Mouse (Mus musculus) ES-Bruce4 (cell line): ENCODE data around the gene Gps2. TPM values are rescaled to one million over a fixed set of nuclear protein-coding genes. Genes with fewer than 3 reads are reported as not detected.

ENCODE experiments used
- H3K27ac ChIP-seq: 2 replicates; pipeline ENCODE4 v1.5.1; 2012; ENCODE audit warnings: low read length, inconsistent platforms; ENCODE audit not compliant: insufficient read depth
- H3K27me3 ChIP-seq: 2 replicates; pipeline ENCODE4 v1.6.1; 2012; ENCODE audit warnings: mild to moderate bottlenecking, low read length, inconsistent platforms; ENCODE audit not compliant: control insufficient read depth, poor library complexity, insufficient read depth, severe bottlenecking
- H3K36me3 ChIP-seq: 2 replicates; pipeline ENCODE4 v1.6.1; 2012; ENCODE audit warnings: inconsistent platforms, mild to moderate bottlenecking, low read length, moderate library complexity; ENCODE audit not compliant: control insufficient read depth, poor library complexity, insufficient read depth, severe bottlenecking
- H3K4me1 ChIP-seq: one replicate; pipeline ENCODE4 v1.8.1; 2011; ENCODE audit warnings: low read length; ENCODE audit not compliant: control insufficient read depth, insufficient read depth
- H3K4me3 ChIP-seq: 2 replicates; pipeline ENCODE4 v1.5.1; 2011; ENCODE audit warnings: low read depth, mild to moderate bottlenecking, low read length
- H3K9ac ChIP-seq: 2 replicates; pipeline ENCODE4 v1.6.1; 2012; ENCODE audit warnings: low read depth, mild to moderate bottlenecking, inconsistent platforms; ENCODE audit not compliant: poor library complexity, severe bottlenecking
- H3K9me3 ChIP-seq: replicated peaks from 2 replicates; pipeline ENCODE4 v1.6.1; 2012; ENCODE audit warnings: mild to moderate bottlenecking, low read length, inconsistent platforms; ENCODE audit not compliant: control insufficient read depth, poor library complexity, insufficient read depth, severe bottlenecking
- CTCF ChIP-seq: IDR thresholded peaks from one replicate; pipeline ENCODE4 v1.8.1; 2011; ENCODE audit warnings: low read depth, low read length
- EP300 ChIP-seq: IDR thresholded peaks from 2 replicates; pipeline ENCODE4 v1.6.1; 2011; ENCODE audit warnings: low read depth, low read length; ENCODE audit not compliant: insufficient read depth
- POLR2A ChIP-seq: IDR thresholded peaks from one replicate; pipeline ENCODE4 v1.8.1; 2011; ENCODE audit warnings: low read length; ENCODE audit not compliant: insufficient read depth
- polyA plus RNA-seq: library from polyadenylated mRNA; stranded (reverse); fragments of >200 nt; gene quantifications from 2 replicates; pipeline ENCODE4 v1.2.4, GENCODE M21; 2011; ENCODE audit warnings: low read depth; ENCODE audit not compliant: missing spikeins, insufficient read depth, insufficient read length

Gene Gps2
- polyA plus RNA-seq, 1 experiment, result 24.4 TPM

GRCm38 (mm10) chr11:69908645-69909044 is 5.0 kb upstream of the Gps2 start:
- Histone ChIP-seq H3K9ac (no peak overlapping the region), H3K4me1 (no peaks in the 10 kb centered on the region), H3K27ac (no peak overlapping the region)

GRCm38 (mm10) chr11:69909174-69909573 is 4.5 kb upstream of the Gps2 start:
- no peaks in the 10 kb centered on the region for H3K4me1 ChIP-seq
- no peak for TF ChIP-seq POLR2A
- no peak for TF ChIP-seq EP300
- TF ChIP-seq CTCF, result no peak
- H3K27ac ChIP-seq, result no peak overlapping the region
- no peak overlapping the region for H3K9ac ChIP-seq
- no peaks in the 10 kb centered on the region for H3K27me3 ChIP-seq
- peaks cover 37% of the 10 kb centered on the region for H3K36me3 ChIP-seq
- no peak overlapping the region for H3K4me3 ChIP-seq
- H3K9me3 ChIP-seq, result no peaks in the 10 kb centered on the region

More at GRCm38 (mm10) chr11:69908645-69909044, 5.0 kb upstream of the Gps2 start:
- TF ChIP-seq CTCF (no peak), POLR2A (no peak), EP300 (no peak)
- Histone ChIP-seq H3K4me3 (no peak overlapping the region), H3K9me3 (no peaks in the 10 kb centered on the region), H3K36me3 (peaks cover 42% of the 10 kb centered on the region), H3K27me3 (no peaks in the 10 kb centered on the region)

GRCm38 (mm10) chr11:69910177-69910576 is 3.5 kb upstream of the Gps2 start:
- no peak overlapping the region for H3K27ac ChIP-seq
- peaks cover 35% of the 10 kb centered on the region for H3K36me3 ChIP-seq
- TF ChIP-seq EP300, result no peak
- no peaks in the 10 kb centered on the region for H3K9me3 ChIP-seq
- no peak overlapping the region for H3K9ac ChIP-seq
- no peaks in the 10 kb centered on the region for H3K27me3 ChIP-seq
- no peaks in the 10 kb centered on the region for H3K4me1 ChIP-seq
- H3K4me3 ChIP-seq, result no peak overlapping the region

- no peaks in the 10 kb centered on the region for H3K4me1 ChIP-seq
- H3K9me3 ChIP-seq, result no peaks in the 10 kb centered on the region
- TF ChIP-seq EP300, result no peak
- no peak for TF ChIP-seq POLR2A
- TF ChIP-seq CTCF, result no peak
- no peak overlapping the region for H3K27ac ChIP-seq
- H3K4me3 ChIP-seq, result no peak overlapping the region
- peaks cover 31% of the 10 kb centered on the region for H3K36me3 ChIP-seq
- no peak overlapping the region for H3K9ac ChIP-seq
- no peaks in the 10 kb centered on the region for H3K27me3 ChIP-seq
Measured at GRCm38 (mm10) chr11:69910781-69911560, 2.7 kb upstream of the Gps2 start.

GRCm38 (mm10) chr11:69911701-69912100 is 2.0 kb upstream of the Gps2 start:
- Histone ChIP-seq H3K36me3 (peaks cover 37% of the 10 kb centered on the region), H3K4me1 (no peaks in the 10 kb centered on the region), H3K4me3 (no peak overlapping the region), H3K9me3 (no peaks in the 10 kb centered on the region), H3K27me3 (no peaks in the 10 kb centered on the region), H3K9ac (no peak overlapping the region), H3K27ac (no peak overlapping the region)
- TF ChIP-seq POLR2A (no peak), CTCF (no peak), EP300 (no peak)

- Histone ChIP-seq H3K9me3 (no peaks in the 10 kb centered on the region), H3K27me3 (no peaks in the 10 kb centered on the region), H3K27ac (no peak overlapping the region), H3K36me3 (peaks cover 38% of the 10 kb centered on the region), H3K4me3 (peak overlapping the region; percentile 83), H3K9ac (peak overlapping the region; percentile 71), H3K4me1 (no peaks in the 10 kb centered on the region)
- TF ChIP-seq CTCF (no peak), POLR2A (no peak), EP300 (no peak)
Measured at GRCm38 (mm10) chr11:69912716-69913530, 765 bp upstream of the Gps2 start.
